Mouse (Mus musculus) thymus, postnatal 14 days (tissue): Measurements from ENCODE around the gene Arhgef25.
"Not testable (repeated sequence)": the region's sequence is repeated elsewhere in the genome, so short reads cannot be mapped to it uniquely, and the experiment has no call there.

Source experiments
- DNase-seq: peaks from one replicate; pipeline ENCODE4 v3.0.0; 2021

The Arhgef25 gene

DNA sequence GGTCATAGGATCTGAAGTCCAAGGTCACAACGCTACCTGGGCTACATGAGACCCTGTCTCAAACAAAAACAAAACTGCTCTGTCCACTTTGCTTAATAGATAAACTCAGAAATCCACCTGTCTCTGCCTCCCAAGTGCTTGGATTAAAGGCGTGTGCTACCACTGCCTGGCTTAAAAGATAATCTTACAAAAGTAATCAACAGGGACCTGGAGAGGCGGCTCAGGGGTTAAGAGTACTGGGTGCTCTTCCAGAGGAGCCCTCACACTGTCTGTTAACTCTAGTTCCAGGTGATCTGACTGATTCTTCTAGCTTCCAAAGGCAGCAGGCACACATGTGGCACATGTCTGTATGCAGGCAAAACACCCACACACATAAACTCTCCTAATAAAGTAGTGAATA is 13.2 kb upstream of the Arhgef25 start:
- no peak for DNase-seq

DNA sequence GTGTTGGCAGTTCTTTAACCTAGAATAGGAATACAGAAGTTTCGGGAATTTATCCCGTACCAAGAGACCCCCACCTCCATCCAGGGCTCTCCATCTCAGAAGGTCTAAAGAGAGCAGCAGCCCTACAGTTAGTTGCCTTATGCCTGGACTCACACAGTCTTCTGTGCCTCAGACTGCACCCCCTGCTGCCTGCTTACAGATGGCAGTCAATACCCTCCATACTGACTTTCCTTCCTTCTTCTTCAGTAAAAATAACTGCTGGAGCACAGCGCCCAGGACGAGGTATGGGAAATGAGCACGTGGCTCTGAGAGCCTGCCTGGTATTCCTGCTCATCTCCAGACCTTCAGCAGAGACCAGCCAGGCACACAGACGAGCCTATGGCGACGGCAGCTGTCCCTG is 10.4 kb upstream of the Arhgef25 start:
- no peak for DNase-seq

DNA sequence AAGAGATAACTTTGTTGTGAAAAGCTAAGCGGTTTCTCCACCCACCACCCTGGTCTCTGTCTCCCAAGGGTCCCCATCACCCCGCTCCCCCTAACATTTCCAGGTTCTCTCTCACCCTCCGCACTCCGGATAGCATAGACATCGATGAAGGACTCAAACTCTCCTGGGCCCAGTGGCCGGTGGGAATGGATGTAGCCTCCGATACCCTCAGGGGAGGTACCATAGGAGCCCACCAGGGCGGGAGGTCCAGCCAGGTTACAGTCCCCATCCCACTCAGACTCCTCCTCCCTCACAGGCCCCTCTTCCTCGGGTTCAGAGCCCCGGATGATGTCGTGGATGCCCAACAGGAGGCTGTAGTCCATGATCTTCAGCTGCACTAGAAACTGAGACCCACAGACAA is 9.6 kb upstream of the Arhgef25 start:
- no peak for DNase-seq

DNA sequence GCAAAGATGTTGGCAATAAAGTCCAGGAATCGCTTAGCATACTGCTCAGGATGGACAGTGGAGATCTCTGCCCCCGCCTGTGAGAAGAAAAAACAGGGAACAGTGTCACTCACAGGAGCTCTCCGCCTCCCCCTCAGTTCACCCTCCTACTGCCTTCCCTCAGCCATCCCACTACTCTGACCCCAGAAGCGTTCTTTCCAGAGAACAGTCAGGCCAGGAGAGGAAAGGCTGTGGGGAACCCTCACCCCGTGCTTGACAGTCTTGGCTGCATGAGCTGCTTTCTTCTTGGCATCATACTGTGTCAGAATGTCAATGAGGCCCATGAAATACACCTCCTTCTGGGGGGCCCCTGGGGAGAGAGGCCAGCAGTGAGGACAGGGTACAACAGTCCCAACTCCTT is 9.2 kb upstream of the Arhgef25 start:
- DNase-seq: no peak

DNA sequence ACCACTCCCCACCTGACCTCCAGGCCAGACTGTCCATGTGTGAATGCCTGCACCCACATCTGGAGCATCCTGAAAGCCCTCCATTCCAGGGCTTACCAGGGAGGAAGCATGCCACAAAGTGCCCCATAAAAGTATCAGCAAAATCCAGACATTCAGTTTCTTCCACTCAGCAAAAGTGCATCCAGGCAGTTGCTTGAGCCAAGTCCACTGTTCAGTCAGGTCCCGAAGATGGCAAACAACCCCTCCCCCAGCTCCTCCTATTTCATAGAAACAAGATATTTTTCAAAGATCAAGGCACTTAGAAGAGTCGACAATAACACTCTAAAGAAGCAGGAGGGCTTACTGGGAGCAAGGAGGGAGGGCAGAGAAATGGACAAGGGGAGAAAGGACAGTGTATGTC is 8.6 kb upstream of the Arhgef25 start:
- no peak for DNase-seq

DNA sequence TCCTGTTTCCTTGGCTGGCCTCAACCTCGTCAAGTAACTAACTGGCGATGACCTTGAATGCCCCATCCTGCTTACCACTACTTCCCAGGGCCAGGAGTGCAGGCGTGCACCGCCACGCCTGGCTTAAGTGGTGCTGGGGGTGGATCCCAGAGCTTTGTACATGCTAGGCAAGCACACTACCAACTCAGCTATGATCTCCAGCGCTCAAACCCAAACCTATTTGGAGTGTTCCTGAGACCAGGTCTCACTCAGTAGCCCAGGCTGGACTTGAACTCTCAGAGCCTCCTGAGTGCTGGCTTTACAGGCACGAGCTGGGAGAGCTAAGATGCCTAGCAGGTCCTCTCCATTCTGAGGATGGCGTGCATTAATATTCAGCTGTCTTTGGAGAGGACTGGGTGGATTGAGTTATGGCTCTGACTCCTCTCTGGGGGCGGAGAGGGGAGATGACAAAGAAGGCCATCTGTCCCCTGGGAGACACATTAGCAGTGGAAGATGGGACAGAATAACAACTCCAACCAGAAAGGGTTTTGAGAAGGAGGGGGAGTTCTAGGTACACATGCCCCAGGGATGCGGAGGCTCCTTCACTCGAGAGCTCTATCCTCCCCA is 7.7 kb upstream of the Arhgef25 start:
- no peak for DNase-seq

DNA sequence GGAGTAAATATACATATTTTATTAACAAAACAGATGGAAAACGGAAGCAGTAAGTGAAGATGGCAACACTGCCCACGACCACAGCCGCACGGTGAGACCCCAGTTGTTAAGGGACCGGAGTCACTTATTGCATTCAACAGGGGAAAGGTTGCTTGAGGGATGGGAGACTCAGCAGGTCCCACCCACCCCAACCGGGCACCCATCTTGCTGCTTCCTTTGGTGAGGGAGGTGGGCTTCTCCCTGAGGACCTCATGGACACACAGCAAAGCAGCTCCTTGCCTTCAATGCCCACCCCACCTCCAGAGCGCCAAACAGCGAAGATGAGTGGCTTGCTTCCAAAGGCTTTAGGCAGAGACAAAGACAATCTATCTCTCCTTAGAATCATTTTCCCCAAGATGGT is 7.2 kb upstream of the Arhgef25 start:
- no peak for DNase-seq

DNA sequence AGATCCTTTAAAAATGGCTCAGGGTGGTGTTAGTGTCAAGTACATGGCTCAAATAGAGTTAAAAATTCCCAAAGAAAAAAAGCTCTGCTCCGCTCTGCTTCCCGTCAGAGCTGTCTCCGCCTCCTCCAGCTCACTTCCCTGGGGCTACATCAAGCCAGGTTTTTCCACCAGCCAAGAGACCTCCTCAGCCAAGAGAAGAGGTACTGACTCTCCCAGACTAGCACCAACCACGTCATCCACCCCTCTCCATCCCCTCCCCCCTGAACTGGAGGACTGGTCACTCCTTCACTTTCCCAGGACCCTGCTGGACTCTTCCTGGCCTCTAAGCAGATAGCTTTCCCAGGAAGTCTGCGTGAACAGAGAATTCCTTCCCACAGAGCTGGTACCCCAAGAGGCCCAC is 6.5 kb upstream of the Arhgef25 start:
- no peak for DNase-seq

DNA sequence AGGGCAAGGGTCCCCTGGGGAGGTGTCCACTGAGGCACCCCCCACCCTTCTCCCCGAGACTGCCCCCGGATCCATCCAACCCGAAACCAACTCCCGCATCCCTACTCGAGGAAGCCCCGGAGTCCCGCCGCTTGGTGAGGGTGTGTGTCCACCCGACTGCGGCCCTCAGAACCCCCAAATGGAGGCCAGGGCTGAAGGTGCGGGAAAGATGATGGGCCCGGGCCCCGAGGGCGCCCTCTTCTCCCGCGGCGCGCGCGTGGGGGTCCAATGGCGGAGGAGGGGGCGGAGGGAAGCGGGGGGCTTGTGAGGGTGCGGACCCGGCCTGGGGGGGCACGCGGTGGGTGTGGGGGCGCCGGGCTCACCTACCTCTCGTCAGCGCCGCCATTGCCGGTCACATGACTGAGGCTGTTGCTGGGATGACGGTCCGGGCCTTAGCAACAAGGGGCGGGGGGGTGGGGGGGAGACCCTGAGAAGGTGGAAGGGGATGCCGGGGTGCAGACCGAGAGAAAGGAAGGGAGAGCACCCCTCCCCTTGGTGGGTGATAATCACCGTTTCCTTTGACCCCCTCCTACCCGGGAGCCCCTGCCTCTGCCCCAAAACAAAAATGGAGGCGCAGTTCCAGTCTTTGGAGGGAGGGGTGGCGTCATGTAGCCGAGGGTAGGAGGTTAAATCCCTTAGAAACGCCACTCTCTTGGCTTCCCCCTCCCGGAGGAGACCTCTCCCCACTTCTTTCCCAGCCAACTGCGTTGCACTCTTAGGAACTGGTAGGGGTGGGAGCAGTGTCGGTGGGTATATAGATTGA is 5.6 kb upstream of the Arhgef25 start, which contains the start of gene Dtx3:
TSS of gene Dtx3 (minus strand) at position 401 of the 802 bp plus-strand sequence.
- DNase-seq: peak; percentile 65

DNA sequence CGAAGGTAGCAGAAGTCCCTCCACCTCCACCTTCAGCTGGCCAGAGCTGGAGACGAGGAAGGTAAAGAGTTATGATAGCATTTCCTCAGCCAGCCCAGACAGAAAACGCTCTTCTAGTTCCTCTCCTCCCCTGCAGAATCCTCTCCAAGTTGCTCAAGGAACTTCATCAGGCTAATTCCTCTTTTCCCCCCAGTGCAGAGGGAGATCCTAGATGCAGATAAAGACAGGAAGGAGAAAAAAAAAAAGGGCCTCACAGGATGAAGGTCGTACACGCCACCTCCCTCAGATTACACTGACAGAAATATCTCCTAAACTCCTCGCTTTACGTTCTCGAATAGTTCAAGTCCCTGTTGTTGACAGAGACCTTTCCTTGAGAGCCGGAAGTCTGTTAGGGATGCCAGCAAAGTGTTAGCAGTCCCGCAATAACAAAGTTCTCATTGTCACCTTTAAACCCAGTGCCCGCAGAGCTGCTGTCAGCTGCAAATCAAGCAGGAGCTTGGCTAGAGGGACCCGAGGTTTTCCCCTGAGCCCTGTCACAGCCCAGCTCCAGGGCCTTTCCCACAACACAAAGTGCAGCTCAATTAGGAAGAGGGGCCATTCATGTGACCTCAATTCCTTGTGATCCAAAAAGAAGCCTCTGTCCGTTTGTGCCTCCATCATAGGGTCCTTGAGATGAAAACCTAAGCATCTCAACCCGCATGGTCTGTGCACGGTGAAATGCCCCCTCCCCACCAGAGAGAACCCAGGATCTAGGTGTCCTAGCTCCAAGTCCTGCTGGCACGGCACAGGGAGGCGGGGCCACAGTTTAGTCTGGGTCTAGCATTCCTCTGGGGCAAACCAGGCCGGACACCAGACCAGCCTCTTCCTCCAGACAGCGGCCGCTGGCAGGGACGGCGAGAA is 4.8 kb upstream of the Arhgef25 start:
- peak; percentile 35 for DNase-seq

DNA sequence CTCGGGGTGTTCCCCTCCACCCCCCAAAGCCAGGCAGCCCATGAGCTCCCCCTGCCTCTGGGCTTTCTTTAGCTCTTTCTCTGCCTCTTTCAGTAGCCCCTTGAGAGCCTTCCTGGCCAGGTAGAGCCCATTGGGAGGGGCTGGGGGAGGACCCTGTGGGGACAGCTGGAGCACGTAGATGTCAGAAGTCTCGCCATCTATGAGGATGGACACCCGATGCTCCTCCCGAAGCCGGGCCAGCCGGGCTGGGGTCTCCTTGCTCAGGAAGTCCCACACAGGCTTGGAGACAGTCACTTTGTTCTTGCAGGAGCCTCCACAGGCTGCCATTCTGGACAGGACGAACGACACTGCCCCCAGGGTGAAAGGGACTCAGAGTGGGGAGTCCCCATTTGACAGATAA is 3.1 kb upstream of the Arhgef25 start:
- DNase-seq: no peak

DNA sequence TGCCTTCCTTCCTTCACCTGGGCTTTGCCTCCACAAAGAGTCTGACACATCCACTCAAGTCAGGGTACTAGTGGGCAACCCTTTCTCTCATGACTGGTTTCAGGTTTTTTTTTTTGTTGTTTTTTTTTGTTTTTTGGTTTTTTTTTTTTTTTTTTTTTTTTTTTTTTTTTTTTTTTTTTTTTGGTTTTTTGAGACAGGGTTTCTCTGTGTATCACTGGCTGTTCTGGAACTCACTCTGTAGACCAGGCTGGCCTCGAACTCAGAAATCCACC is 2.1 kb upstream of the Arhgef25 start:
- DNase-seq: not testable (repeated sequence)

DNA sequence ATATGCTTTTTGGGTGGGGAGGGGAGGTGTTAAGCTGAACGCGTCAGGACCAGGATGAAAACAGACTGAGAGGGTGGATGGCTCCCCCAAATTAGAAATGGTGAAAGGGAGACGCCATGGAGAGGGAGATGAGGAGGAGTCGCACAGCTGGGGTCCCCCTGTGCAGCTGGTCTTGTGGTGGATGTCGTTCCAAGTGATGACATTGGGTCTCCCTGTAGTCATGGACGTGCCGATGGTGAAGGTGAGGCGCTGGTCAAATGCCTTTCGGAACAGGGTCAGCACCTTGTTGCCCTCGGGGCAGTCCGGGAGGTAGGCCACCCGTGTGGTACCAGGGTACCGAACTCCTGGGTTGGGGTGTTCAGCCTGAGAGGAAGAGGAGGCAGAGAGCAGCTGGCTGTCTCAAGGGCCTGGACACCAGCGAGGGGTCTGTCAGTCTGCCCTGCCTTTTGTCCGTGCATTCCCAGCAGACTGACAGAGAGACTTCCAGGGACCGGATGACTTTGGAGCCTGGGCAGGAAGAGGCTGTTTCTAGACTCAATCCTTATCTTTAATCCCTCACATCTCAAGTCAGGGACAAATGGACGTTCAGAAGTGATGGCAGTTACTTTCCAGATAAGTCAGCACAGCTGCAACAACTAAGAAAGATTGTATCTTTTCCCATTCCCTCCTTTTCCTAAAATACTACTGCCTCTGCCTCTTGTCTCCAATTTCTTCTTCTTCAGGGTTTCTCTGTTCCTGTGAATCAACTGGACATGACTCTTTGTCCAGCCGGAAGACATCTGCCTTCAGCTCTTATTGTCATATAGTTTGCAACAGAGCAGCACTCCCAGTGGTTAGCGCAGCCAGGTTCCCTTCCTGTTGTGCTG is 1.5 kb upstream of the Arhgef25 start:
- DNase-seq: no peak

DNA sequence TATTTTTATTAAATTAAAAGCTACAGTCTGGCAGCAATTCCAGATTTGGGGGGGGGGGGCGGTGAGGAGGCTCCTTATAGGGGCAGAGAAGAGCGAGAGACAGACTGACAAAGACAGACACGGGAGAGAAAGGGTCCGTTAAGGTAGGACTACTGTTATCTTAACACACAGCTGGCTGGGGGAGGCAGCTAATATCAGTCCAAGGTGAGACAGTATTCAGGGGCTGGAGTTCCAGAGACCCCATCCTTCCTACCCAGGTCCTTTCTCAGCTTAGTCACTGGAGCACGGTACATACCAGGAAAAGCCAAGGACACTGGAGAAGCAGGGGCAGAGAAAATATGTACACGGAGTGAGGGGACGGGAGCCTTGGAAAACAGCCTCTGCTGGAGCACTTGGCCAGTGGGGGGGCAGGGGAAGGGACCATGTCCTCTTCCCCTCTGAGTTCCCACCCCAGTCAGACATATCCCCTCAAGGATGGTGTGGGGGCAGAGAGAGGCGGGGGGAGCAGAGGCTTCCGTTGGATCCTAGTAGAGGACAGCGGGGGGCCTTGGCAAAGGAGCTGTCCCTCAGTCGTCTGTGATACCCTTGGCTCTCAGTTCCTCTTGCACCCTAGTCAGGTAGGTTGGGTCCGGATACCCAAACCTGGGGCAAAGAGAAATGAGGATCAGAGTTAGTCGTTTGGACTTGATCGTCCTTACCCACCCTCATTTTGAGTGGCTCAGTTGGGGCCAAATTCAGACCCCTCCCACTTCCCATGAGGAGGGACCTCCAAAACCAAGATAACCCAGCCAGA is 711 bp upstream of the Arhgef25 start:
- no peak for DNase-seq

DNA sequence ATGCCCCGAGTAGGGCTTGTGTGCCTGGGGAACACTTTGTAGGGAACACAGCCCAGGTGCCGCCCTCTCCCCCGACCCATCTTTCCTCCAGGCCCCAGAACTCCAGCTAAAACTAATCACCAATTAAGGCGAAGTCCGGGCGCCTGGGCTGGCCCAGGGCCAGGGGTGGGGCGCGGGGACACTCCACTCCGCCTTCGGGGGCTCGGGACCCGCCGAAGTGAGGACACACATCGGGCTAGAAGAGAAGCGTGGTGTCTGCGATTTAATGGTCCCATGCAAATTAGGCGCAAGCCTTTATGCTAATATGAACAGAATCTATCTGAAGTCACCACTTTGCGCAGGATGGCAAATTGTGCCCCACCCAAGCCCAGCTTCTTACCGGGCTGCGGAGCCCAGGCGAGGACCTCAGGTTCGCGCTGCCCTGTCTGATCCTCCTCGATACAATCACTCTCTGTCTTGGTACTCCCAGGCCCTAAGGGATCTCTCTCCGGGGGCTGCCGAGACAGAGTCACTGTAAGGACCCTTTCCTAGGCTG is 700 bp downstream of the Arhgef25 start:
- DNase-seq: no peak

DNA sequence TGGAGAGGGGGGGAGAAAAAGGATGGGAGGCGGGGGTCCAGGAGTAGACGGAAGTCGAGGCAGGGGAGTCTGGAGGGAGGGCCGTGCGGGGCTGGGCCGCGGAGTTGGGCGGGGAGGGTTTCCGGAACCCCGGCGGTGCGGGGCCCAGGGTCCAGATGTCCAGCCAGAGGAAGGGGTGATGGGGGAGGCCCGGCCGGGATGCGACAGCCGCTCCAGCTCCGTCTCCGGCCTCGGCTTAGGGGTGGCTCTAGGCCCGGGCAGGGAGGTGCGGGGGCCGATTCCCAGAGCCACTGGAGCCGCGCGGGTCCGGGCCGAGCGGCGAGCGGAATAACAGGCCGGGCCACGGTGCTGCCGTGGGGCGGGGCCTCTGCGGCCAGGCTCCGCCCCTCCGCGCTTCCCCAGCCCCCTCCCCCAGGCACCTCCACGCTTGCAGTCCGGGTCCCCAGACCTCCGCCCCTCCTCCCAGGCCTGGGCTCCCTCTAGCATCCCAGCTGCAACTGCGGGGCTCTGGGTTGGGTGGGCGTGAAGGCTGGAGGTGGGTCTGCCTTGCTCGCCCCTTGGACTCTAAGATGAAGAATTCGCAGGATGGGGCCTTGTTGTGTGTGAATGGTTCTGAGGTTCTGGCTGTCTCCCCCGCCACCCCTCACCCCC is 1.3 kb downstream of the Arhgef25 start:
- DNase-seq: no peak

DNA sequence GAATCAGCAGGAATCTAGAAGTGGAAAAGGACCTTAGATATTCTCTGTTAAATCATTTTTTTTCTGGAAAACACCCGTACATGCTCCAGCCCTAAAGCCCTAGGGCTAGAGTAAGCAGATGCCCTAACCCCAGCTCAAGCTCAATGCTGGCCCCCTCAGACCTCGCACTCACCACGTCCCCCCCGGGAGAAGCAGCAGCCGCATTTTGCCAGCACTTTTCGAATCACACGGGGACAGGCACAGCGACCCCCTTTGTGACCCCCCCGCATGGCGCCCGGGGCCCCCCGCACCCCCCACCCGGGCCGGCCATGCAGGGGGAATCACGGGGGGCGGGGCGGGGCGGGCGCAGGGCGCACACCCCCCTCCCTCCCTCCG is 1.8 kb downstream of the Arhgef25 start:
- DNase-seq: no peak

DNA sequence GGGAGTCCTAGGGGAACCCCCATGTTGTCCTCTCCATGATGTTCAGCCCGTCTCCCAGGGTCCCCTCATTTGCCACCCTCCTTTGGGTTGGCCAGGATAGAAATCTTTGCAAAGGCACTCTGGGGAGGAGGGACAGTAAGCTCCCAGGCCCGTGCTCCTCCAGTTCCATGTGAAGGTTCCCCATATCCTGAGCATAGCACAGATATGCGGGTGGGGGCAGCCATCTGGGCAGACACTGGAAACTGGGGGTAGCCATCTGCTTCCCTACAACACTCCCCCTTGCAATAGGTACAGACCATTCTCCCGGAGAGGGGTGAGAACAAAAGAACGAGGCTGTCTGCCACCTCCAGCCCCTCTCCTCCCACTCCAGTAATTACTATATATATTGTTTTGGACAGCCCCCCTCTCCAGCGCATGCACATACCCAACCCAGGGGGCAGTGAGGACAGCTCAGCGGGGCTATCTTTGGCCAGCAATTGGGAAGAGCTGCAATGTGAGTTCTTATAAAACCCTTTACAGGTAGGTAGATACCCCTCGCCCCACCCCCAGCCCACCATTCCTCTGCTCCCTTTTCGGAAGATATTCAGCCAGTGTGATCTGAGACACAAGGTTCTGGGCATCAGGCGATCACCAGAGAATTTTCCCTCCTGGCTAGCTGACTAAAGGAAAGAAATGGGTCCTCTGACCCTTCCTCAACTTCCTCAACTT is 2.4 kb downstream of the Arhgef25 start:
- no peak for DNase-seq

DNA sequence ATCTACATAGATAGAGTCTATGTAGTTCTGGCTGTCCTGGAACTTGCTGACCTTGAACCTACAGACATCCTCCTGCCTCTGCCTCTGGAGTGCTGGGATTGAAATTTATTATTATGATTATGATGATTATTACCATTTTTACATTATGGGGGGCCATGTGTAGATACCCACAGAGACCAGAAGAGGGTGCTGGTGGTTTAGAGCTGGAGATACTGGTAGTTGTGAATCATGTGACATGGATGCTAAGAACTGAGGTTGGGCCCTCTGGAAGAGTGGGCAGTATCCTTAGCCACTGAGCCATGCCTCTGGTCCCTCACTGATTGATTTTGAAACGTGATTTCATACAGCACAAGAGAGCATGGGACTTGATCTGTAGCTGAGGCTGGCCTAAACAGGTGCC is 3.4 kb downstream of the Arhgef25 start:
- DNase-seq: no peak

DNA sequence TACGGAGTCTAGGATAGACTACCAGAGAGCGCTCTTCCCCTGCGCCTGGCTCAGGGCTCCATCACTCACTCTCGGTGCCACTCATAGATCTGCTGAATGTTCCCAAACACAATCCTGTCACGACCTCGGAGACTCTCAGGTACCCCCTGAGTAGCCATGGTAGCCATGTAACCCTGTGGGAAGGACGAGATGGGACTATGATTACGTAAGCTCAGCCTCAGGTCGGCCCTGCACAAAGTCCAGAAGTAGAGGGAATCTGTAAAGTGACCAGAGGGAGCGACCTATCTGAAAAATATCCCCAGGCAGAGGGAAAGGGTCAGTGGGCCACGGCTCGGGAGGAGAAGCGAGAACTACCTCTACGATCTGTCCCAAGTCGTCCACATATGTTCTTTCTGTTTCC is 4.4 kb downstream of the Arhgef25 start:
- DNase-seq: no peak

DNA sequence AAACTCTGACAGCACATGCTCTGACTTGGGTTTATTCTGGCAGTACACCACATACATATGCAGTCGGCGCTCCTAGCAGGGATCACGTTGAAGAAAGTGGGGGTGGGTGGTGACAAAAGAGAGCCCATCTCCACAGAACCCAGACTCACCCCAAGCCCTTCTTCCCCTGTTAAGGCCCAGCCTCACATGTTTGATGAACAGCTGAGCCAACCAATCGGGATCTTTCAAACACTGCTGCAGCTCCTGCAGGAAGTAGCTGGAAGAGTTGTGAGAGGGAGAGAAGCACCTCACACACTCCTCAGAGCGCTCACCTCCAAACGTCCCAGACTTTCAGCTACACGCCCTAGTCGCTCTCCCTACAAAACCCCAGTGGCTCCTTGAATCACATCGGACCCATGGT is 4.8 kb downstream of the Arhgef25 start:
- peak; percentile 50 for DNase-seq
